Mouse (Mus musculus): Measurements from ENCODE around the gene Slc6a13. TPM values are rescaled to one million over a fixed set of nuclear protein-coding genes. Genes with fewer than 3 reads are reported as not detected.

The Slc6a13 gene
- total and polyA plus RNA-seq, 3 experiments: 9.6 to 17.4 (median 15.4) TPM

- TF ChIP-seq MAZ (IDR thresholded peaks at IDR 0.05; ENCODE audit: low read depth, low read length) (0 out of 2 replicates have a peak, but pooled peaks have one; percentile 14), USF2 (conservative IDR thresholded peaks at IDR 0.05; ENCODE audit: low read depth, low read length) (no peak), MYC (IDR thresholded peaks at IDR 0.05; ENCODE audit: low read depth, low read length) (peak; percentile 65), TBP (conservative IDR thresholded peaks at IDR 0.05; ENCODE audit: low read depth, low read length) (no peak)
Measured at GRCm38 (mm10) chr6:121251256-121251655, 48.8 kb upstream of the Slc6a13 start (continued).

GRCm38 (mm10) chr6:121260548-121260947, 39.5 kb upstream of the Slc6a13 start:
- DNase-seq (ENCODE audit: extremely low read depth): peak; percentile 85
- Histone ChIP-seq H3K36me3 (replicated peaks in 1 of 2; ENCODE audit: control insufficient read depth in 1 of 2, insufficient read depth in 1 of 2, low read length in 1 of 2) (peaks cover 0 to 21% of the 10 kb centered on the region in 2 experiments), H3K9me3 (replicated peaks; ENCODE audit: low read length) (peaks cover 5% of the 10 kb centered on the region), H3K79me2 (replicated peaks; ENCODE audit: control insufficient read depth, extremely low read depth, insufficient read depth, poor library complexity, severe bottlenecking) (no peaks in the 10 kb centered on the region), H3K9ac (ENCODE audit: insufficient read depth, low read depth) (no peak overlapping the region), H3K4me2 (ENCODE audit: insufficient read depth, low read depth, poor library complexity, severe bottlenecking) (peak overlapping the region; percentile 45; the same call in 1 of the 2 replicates), H3K27ac (ENCODE audit: insufficient read depth, low read depth) (no peak overlapping the region), H3K4me1 (ENCODE audit: control insufficient read depth in 1 of 2, insufficient read depth in 2 of 2) (peaks cover 7 to 23% of the 10 kb centered on the region in 2 experiments), H3K4me3 (replicated peaks in 1 of 3; ENCODE audit: low read depth in 2 of 3, low read length in 2 of 3, poor library complexity in 1 of 3) (no peak overlapping the region), H3K27me3 (replicated peaks) (no peaks in the 10 kb centered on the region)
- dilution Hi-C loops (cut with MboI; ENCODE audit: extremely low pct_ligation_motif_present, extremely low pct_unique_long_range_greater_than_20kb, low sequenced_read_pairs) (no loop called here), in situ Hi-C loops (cut with MboI; ENCODE audit: low pct_ligation_motif_present, low pct_unique_long_range_greater_than_20kb, low sequenced_read_pairs) (no loop called here)
- TF ChIP-seq ZNF384 (IDR thresholded peaks at IDR 0.05; ENCODE audit: low read depth, low read length) (peak; percentile 39; the same call in 1 of the 2 replicates), MEF2A (IDR thresholded peaks at IDR 0.05; ENCODE audit: borderline replicate concordance, low read depth, low read length) (no peak), ZC3H11A (IDR thresholded peaks at IDR 0.05; ENCODE audit: low read depth, low read length) (peak; percentile 28; the same call in 1 of the 2 replicates), MAFK (IDR thresholded peaks at IDR 0.05; ENCODE audit: insufficient replicate concordance, low read length) (peak; percentile 88), RAD21 (IDR thresholded peaks at IDR 0.05; ENCODE audit: low read depth, low read length) (peak; percentile 80), NELFE (IDR thresholded peaks at IDR 0.05; ENCODE audit: low read depth, low read length) (no peak), SMC3 (IDR thresholded peaks at IDR 0.05; ENCODE audit: low read depth, low read length) (peak; percentile 84), CTCF (conservative IDR thresholded peaks at IDR 0.05 in 1 of 2, IDR thresholded peaks at IDR 0.05 in 1 of 2; ENCODE audit: low read depth in 2 of 2, low read length in 2 of 2) (peak; percentile 54 to 89)

- Histone ChIP-seq H3K27ac (ENCODE audit: insufficient read depth, low read depth) (no peak overlapping the region), H3K27me3 (replicated peaks) (no peaks in the 10 kb centered on the region), H3K4me2 (ENCODE audit: insufficient read depth, low read depth, poor library complexity, severe bottlenecking) (peak overlapping the region; percentile 45), H3K79me2 (replicated peaks; ENCODE audit: control insufficient read depth, extremely low read depth, insufficient read depth, poor library complexity, severe bottlenecking) (no peaks in the 10 kb centered on the region), H3K9me3 (replicated peaks; ENCODE audit: low read length) (peaks cover 5% of the 10 kb centered on the region), H3K4me3 (replicated peaks in 1 of 3; ENCODE audit: low read depth in 2 of 3, low read length in 2 of 3, poor library complexity in 1 of 3) (no peak overlapping the region), H3K9ac (ENCODE audit: insufficient read depth, low read depth) (no peak overlapping the region), H3K36me3 (replicated peaks in 1 of 2; ENCODE audit: control insufficient read depth in 1 of 2, insufficient read depth in 1 of 2, low read length in 1 of 2) (peaks cover 0 to 24% of the 10 kb centered on the region in 2 experiments), H3K4me1 (ENCODE audit: control insufficient read depth in 1 of 2, insufficient read depth in 2 of 2) (peaks cover 7 to 23% of the 10 kb centered on the region in 2 experiments)
- DNase-seq (ENCODE audit: extremely low read depth): peak; percentile 66
- in situ Hi-C loops (cut with MboI; ENCODE audit: low pct_ligation_motif_present, low pct_unique_long_range_greater_than_20kb, low sequenced_read_pairs): no loop called here
- no peak for TF ChIP-seq UBTF (IDR thresholded peaks at IDR 0.05; ENCODE audit: low read depth, low read length)
- TF ChIP-seq PAX5 (IDR thresholded peaks at IDR 0.05; ENCODE audit: low read length): no peak
- TF ChIP-seq POLR2A (IDR thresholded peaks at IDR 0.05; ENCODE audit: low read depth, low read length): no peak
- peak; percentile 88 for TF ChIP-seq IRF4 (IDR thresholded peaks at IDR 0.05; ENCODE audit: low read depth, low read length)
- no peak for TF ChIP-seq ZC3H11A (IDR thresholded peaks at IDR 0.05; ENCODE audit: low read depth, low read length)
- TF ChIP-seq EP300 (IDR thresholded peaks at IDR 0.05; ENCODE audit: low read length): peak; percentile 89
- TF ChIP-seq BHLHE40 (IDR thresholded peaks at IDR 0.05; ENCODE audit: low read depth, low read length): 0 out of 2 replicates have a peak, but pooled peaks have one; percentile 25
- no peak for TF ChIP-seq NELFE (IDR thresholded peaks at IDR 0.05; ENCODE audit: low read depth, low read length)
- TF ChIP-seq HCFC1 (IDR thresholded peaks at IDR 0.05; ENCODE audit: low read depth, low read length): no peak
- TF ChIP-seq SMC3 (IDR thresholded peaks at IDR 0.05; ENCODE audit: low read depth, low read length): no peak
- no peak for TF ChIP-seq KAT2A (IDR thresholded peaks at IDR 0.05; ENCODE audit: insufficient replicate concordance, low read length)
- no peak for TF ChIP-seq GABPA (IDR thresholded peaks at IDR 0.05; ENCODE audit: insufficient replicate concordance, low read depth, low read length)
- no peak for TF ChIP-seq ZNF384 (IDR thresholded peaks at IDR 0.05; ENCODE audit: low read depth, low read length)
- dilution Hi-C loops (cut with MboI; ENCODE audit: extremely low pct_ligation_motif_present, extremely low pct_unique_long_range_greater_than_20kb, low sequenced_read_pairs): no loop called here
Measured at GRCm38 (mm10) chr6:121261233-121261632, 38.8 kb upstream of the Slc6a13 start.

Measured in CH12.LX (cell line).